8 mouse cellular contexts compared by ENCODE assay signal in the genomic region with DNA sequence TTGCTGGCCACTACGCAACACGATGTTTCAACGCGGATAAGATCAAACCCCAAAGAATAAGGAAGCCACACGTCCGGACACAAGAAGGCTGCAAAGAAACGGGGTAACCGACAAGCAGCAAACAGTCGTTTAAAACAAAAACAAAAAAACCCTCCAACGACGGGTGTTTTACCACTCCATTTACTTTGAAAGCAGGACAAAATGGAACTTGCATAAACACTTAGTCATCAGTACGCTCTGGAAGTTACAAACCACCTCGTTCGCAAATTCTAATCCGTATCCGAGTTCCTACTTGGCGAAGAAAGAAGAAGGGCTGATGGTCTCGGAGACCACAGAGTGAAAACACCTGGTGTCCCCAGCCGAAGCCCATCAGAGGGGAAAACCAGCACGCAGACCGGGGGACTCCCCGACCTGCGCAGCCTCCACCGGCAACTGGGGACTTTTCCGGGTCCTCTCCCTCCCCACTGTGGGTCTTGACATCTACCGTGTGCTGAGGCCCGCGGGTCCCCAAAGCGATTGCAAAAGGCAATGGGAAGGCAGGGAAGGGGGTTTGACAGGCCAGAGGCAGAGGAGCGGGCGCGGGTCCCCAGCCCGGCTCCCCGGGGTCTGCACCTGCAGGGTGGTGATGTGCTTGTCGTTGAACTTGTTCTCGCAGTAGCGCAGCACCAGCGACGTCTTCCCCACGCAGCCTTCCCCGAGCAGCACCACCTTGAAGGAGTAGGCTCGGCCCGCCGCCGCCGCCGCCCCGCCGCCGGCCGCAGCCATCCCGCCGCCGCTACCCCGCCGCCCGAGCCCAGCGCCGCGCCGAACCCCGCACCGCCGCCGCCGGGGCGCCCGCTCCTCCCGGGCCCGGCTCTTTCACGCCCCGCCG. TPM values are rescaled to one million over a fixed set of nuclear protein-coding genes. Genes with fewer than 3 reads are reported as not detected.
DNase-seq lines count a peak whose midpoint lies in the region; ATAC-seq and TF ChIP-seq lines count a peak whose summit lies in the region.

No protein-coding gene starts in this region.

- 0 out of 2 replicates have a peak, but pooled peaks cover 10% of the 10 kb centered on the region for H3K36me3 ChIP-seq in E14TG2a.4 (ENCODE audit: insufficient read depth, low read length)
- H3K36me3 ChIP-seq in heart, embryonic 11.5 days (ENCODE audit: control insufficient read depth, insufficient read depth, low read length) = no peaks in the 10 kb centered on the region

- H3K27ac ChIP-seq in heart, embryonic 11.5 days (ENCODE audit: low read depth, low read length) = peak overlapping the region; percentile 98

- WGBS in heart, embryonic 11.5 days (ENCODE audit: insufficient replicate concordance) = under 1% methylated on average over 61 of the region's 73 CpGs

- H3K9me3 ChIP-seq in E14TG2a.4 (ENCODE audit: low read length) = no peaks in the 10 kb centered on the region
- H3K9me3 ChIP-seq in heart, embryonic 11.5 days (replicated peaks; ENCODE audit: control insufficient read depth, low read length) = no peaks in the 10 kb centered on the region

- H3K9ac ChIP-seq in heart, embryonic 11.5 days (ENCODE audit: low read depth, low read length) = peak overlapping the region; percentile 95

- no peak for TF ChIP-seq CTCF in E14TG2a.4 (conservative IDR thresholded peaks at IDR 0.05; ENCODE audit: low read length)

- 0 out of 2 replicates have a peak, but pooled peaks cover 6% of the 10 kb centered on the region for H3K27me3 ChIP-seq in E14TG2a.4 (ENCODE audit: insufficient read depth, low read length)
- no peaks in the 10 kb centered on the region for H3K27me3 ChIP-seq in heart, embryonic 11.5 days (ENCODE audit: control insufficient read depth, insufficient read depth, low read length)

- peak; percentile 62 for DNase-seq in cerebellum, adult 11-12 months
- no peak for DNase-seq in cerebellum, postnatal 36 days
- peak; percentile 47 for DNase-seq in c-Kit-positive CD71-positive TER-119-positive erythroid progenitor cells, embryonic 14.5 days (ENCODE audit: low spot score)
- DNase-seq in kidney, postnatal 10 days = peak; percentile 57
- DNase-seq in lung, postnatal 4 days = peak; percentile 57 to 62
- peak; percentile 49 to 64 for DNase-seq in spleen, postnatal 14 days (ENCODE audit: low spot score in 2 of 2)

- H3K4me1 ChIP-seq in E14TG2a.4 (replicated peaks; ENCODE audit: low read depth, low read length) = peaks cover 57% of the 10 kb centered on the region
- H3K4me1 ChIP-seq in heart, embryonic 11.5 days (ENCODE audit: control insufficient read depth, insufficient read depth, low read length) = peaks cover 30% of the 10 kb centered on the region

- H3K4me2 ChIP-seq in heart, embryonic 11.5 days = peak overlapping the region; percentile 75

- ATAC-seq in heart, embryonic 11.5 days (replicated peaks; ENCODE audit: insufficient number of reproducible peaks, low FRiP score, low TSS enrichment) = peak; percentile 65

- peak overlapping the region; percentile 92 for H3K4me3 ChIP-seq in E14TG2a.4 (replicated peaks; ENCODE audit: low read length)
- peak overlapping the region; percentile 95 for H3K4me3 ChIP-seq in heart, embryonic 11.5 days (ENCODE audit: low read depth, low read length)

RNA-seq across cellular contexts. Expression of a gene that starts 0.6 kb away (rescaled TPM):
- polyA plus RNA-seq in heart, embryonic 11.5 days (2014; fragmentation: Nextera tagmentation; extraction: Ambion mirVana) = 10.1 and 10.3 TPM in 2 replicates

RNA-seq across cellular contexts. Expression of a gene that starts 47.5 kb away (rescaled TPM):
- 21.3 and 22.3 TPM in 2 replicates for polyA plus RNA-seq in heart, embryonic 11.5 days (2014; fragmentation: Nextera tagmentation; extraction: Ambion mirVana)

Comparison
In these comparisons a context has a peak if more than half of its experiments do, and no peak if none do; other contexts are left out.
1. DNase-seq: peak in cerebellum, adult 11-12 months (single experiment), c-Kit-positive CD71-positive TER-119-positive erythroid progenitor cells, embryonic 14.5 days (single experiment), kidney, postnatal 10 days (single experiment), lung, postnatal 4 days (2 of 2) and spleen, postnatal 14 days (2 of 2); none in cerebellum, postnatal 36 days (0 of 2).